Mouse (Mus musculus) gastrocnemius, adult 8-10 months (tissue): Measurements from ENCODE around the gene Dip2b. TPM values are rescaled to one million over a fixed set of nuclear protein-coding genes. Genes with fewer than 3 reads are reported as not detected.

Experiments used
- DNase-seq, 2 experiments: peaks; one replicate each; pipeline ENCODE4 v3.0.0; 2022; ENCODE audit warnings: low spot score in 2 of 2
- total RNA-seq, 4 experiments: library from RNA; stranded (reverse); gene quantifications; 2 replicates each; pipeline ENCODE4 v1.2.4; 2022

Dip2b gene
- total RNA-seq, 4 experiments from 2014 or later: 5.7 to 6.2 (median 5.7) TPM

GRCm38 (mm10) chr15:100177167-100177566 lies 138.7 kb downstream of the Dip2b start:
- no peak for DNase-seq

GRCm38 (mm10) chr15:100177575-100177974 lies 139.1 kb downstream of the Dip2b start:
- no peak for DNase-seq

GRCm38 (mm10) chr15:100178487-100178886 lies 140.0 kb downstream of the Dip2b start:
- no peak for DNase-seq

GRCm38 (mm10) chr15:100179685-100180084 lies 141.2 kb downstream of the Dip2b start:
- no peak for DNase-seq

- DNase-seq: no peak
Observed at GRCm38 (mm10) chr15:100180221-100180620, 141.8 kb downstream of the Dip2b start.

- DNase-seq: no peak
Observed at GRCm38 (mm10) chr15:100181841-100182240, 143.4 kb downstream of the Dip2b start.

- DNase-seq: no peak
Observed at GRCm38 (mm10) chr15:100182526-100183280, 144.2 kb downstream of the Dip2b start.

- DNase-seq: no peak
Observed at GRCm38 (mm10) chr15:100183510-100183909, 145.0 kb downstream of the Dip2b start.

- no peak for DNase-seq
Observed at GRCm38 (mm10) chr15:100184821-100185496, 146.5 kb downstream of the Dip2b start.

- no peak for DNase-seq
Observed at GRCm38 (mm10) chr15:100186234-100186633, 147.8 kb downstream of the Dip2b start.

- DNase-seq: no peak
Observed at GRCm38 (mm10) chr15:100186882-100187672, 148.6 kb downstream of the Dip2b start.

GRCm38 (mm10) chr15:100188542-100188941 lies 150.1 kb downstream of the Dip2b start:
- no peak for DNase-seq

GRCm38 (mm10) chr15:100188962-100189404 lies 150.5 kb downstream of the Dip2b start:
- DNase-seq: no peak

- DNase-seq: peak; percentile 18 to 37
Observed at GRCm38 (mm10) chr15:100190083-100190482, 151.6 kb downstream of the Dip2b start.

- DNase-seq: peak; percentile 34 to 74
Observed at GRCm38 (mm10) chr15:100198983-100199745, 160.7 kb downstream of the Dip2b start.

- DNase-seq: peak; percentile 25 to 51
Observed at GRCm38 (mm10) chr15:100199790-100200189, 161.3 kb downstream of the Dip2b start.

GRCm38 (mm10) chr15:100201806-100202205 lies 163.3 kb downstream of the Dip2b start:
- no peak for DNase-seq

GRCm38 (mm10) chr15:100202431-100203015 lies 164.1 kb downstream of the Dip2b start:
- DNase-seq: no peak

- no peak for DNase-seq
Observed at GRCm38 (mm10) chr15:100204574-100204973, 166.1 kb downstream of the Dip2b start.

- no peak for DNase-seq
Observed at GRCm38 (mm10) chr15:100210013-100210412, 171.5 kb downstream of the Dip2b start.

GRCm38 (mm10) chr15:100213339-100213738 lies 174.9 kb downstream of the Dip2b start:
- no peak for DNase-seq
